Mouse (Mus musculus): ENCODE data around the gene Glod4. TPM values are rescaled to one million over a fixed set of nuclear protein-coding genes. Genes with fewer than 3 reads are reported as not detected.
"Not testable (repeated sequence)": the region's sequence is repeated elsewhere in the genome, so short reads cannot be mapped to it uniquely, and the experiment has no call there.

The Glod4 gene
- polyA plus RNA-seq, 1 experiment from 2014 or later, result 123 TPM

GRCm38 (mm10) chr11:76217390-76217800, 26.1 kb downstream of the Glod4 start, which contains the start of the genes Dbil5 and Gemin4:
Gene Dbil5 (plus strand): TSS chr11:76217608.
Gene Gemin4 (minus strand): TSS chr11:76217664.
- H3K27me3 ChIP-seq (ENCODE audit: control insufficient read depth, insufficient read depth, low read depth, low read length), result no peaks in the 10 kb centered on the region
- H3K4me1 ChIP-seq (ENCODE audit: control insufficient read depth, insufficient read depth, low read length), result peaks cover 9% of the 10 kb centered on the region
- 0% methylated on average over 30 of the region's 35 CpGs for WGBS
- H3K27ac ChIP-seq (ENCODE audit: low read length), result peak within 1 kb of the TSS; percentile 93
- peaks cover 9% of the 10 kb centered on the region; the same call in 1 of the 2 replicates for H3K36me3 ChIP-seq (ENCODE audit: control insufficient read depth, insufficient read depth, low read length)
- peak within 1 kb of the TSS; percentile 90 for H3K9ac ChIP-seq (ENCODE audit: low read depth, low read length)
- H3K4me2 ChIP-seq (ENCODE audit: low read length), result peak within 1 kb of the TSS; percentile 78
- peak within 1 kb of the TSS; percentile 94 for H3K4me3 ChIP-seq (ENCODE audit: low read depth, low read length)
- peak; percentile 99 for ATAC-seq
- no peaks in the 10 kb centered on the region for H3K9me3 ChIP-seq (replicated peaks; ENCODE audit: control insufficient read depth, low read length, poor library complexity, severe bottlenecking)

- Histone ChIP-seq H3K36me3 (ENCODE audit: control insufficient read depth, insufficient read depth, low read length) (peaks cover 9% of the 10 kb centered on the region; the same call in 1 of the 2 replicates), H3K9ac (ENCODE audit: low read depth, low read length) (peak overlapping the region; percentile 90), H3K4me2 (ENCODE audit: low read length) (peak overlapping the region; percentile 78), H3K9me3 (replicated peaks; ENCODE audit: control insufficient read depth, low read length, poor library complexity, severe bottlenecking) (no peaks in the 10 kb centered on the region), H3K4me3 (ENCODE audit: low read depth, low read length) (peak overlapping the region; percentile 94), H3K4me1 (ENCODE audit: control insufficient read depth, insufficient read depth, low read length) (peaks cover 9% of the 10 kb centered on the region), H3K27ac (ENCODE audit: low read length) (peak overlapping the region; percentile 93), H3K27me3 (ENCODE audit: control insufficient read depth, insufficient read depth, low read depth, low read length) (no peaks in the 10 kb centered on the region)
- 3% methylated on average over 33 of the region's 33 CpGs for WGBS
- peak; percentile 52 for ATAC-seq
Observed at GRCm38 (mm10) chr11:76216681-76217389, 26.7 kb downstream of the Glod4 start.

GRCm38 (mm10) chr11:76216049-76216540, 27.4 kb downstream of the Glod4 start:
- peak overlapping the region; percentile 78 for H3K4me2 ChIP-seq (ENCODE audit: low read length)
- WGBS, result 98% methylated on average over 5 of the region's 5 CpGs
- no peak overlapping the region; the same call in 1 of the 2 replicates for H3K4me3 ChIP-seq (ENCODE audit: low read depth, low read length)
- no peaks in the 10 kb centered on the region for H3K27me3 ChIP-seq (ENCODE audit: control insufficient read depth, insufficient read depth, low read depth, low read length)
- peaks cover 9% of the 10 kb centered on the region for H3K4me1 ChIP-seq (ENCODE audit: control insufficient read depth, insufficient read depth, low read length)
- no peak overlapping the region; the same call in 1 of the 2 replicates for H3K9ac ChIP-seq (ENCODE audit: low read depth, low read length)
- peaks cover 3% of the 10 kb centered on the region; the same call in 1 of the 2 replicates for H3K36me3 ChIP-seq (ENCODE audit: control insufficient read depth, insufficient read depth, low read length)
- no peak overlapping the region for H3K27ac ChIP-seq (ENCODE audit: low read length)
- H3K9me3 ChIP-seq (replicated peaks; ENCODE audit: control insufficient read depth, low read length, poor library complexity, severe bottlenecking), result no peaks in the 10 kb centered on the region
- no peak for ATAC-seq

- 97% methylated on average over 2 of the region's 2 CpGs for WGBS
- no peak overlapping the region for H3K27ac ChIP-seq (ENCODE audit: low read length)
Observed at GRCm38 (mm10) chr11:76215011-76215410, 28.5 kb downstream of the Glod4 start.

GRCm38 (mm10) chr11:76213841-76214240, 29.7 kb downstream of the Glod4 start:
- Histone ChIP-seq H3K9ac (ENCODE audit: low read depth, low read length) (no peak overlapping the region), H3K27me3 (ENCODE audit: control insufficient read depth, insufficient read depth, low read depth, low read length) (no peaks in the 10 kb centered on the region), H3K27ac (ENCODE audit: low read length) (no peak overlapping the region), H3K9me3 (replicated peaks; ENCODE audit: control insufficient read depth, low read length, poor library complexity, severe bottlenecking) (no peaks in the 10 kb centered on the region), H3K4me3 (ENCODE audit: low read depth, low read length) (no peak overlapping the region), H3K36me3 (ENCODE audit: control insufficient read depth, insufficient read depth, low read length) (peaks cover 7% of the 10 kb centered on the region; the same call in 1 of the 2 replicates), H3K4me1 (ENCODE audit: control insufficient read depth, insufficient read depth, low read length) (peaks cover 9% of the 10 kb centered on the region), H3K4me2 (ENCODE audit: low read length) (no peak overlapping the region)
- no peak for ATAC-seq
- 24% methylated on average over 5 of the region's 5 CpGs for WGBS

More at GRCm38 (mm10) chr11:76215011-76215410, 28.5 kb downstream of the Glod4 start:
- ATAC-seq, result no peak
- H3K4me2 ChIP-seq (ENCODE audit: low read length), result no peak overlapping the region
- H3K9ac ChIP-seq (ENCODE audit: low read depth, low read length), result no peak overlapping the region
- no peak overlapping the region for H3K4me3 ChIP-seq (ENCODE audit: low read depth, low read length)
- H3K27me3 ChIP-seq (ENCODE audit: control insufficient read depth, insufficient read depth, low read depth, low read length), result no peaks in the 10 kb centered on the region
- peaks cover 9% of the 10 kb centered on the region for H3K4me1 ChIP-seq (ENCODE audit: control insufficient read depth, insufficient read depth, low read length)
- H3K36me3 ChIP-seq (ENCODE audit: control insufficient read depth, insufficient read depth, low read length), result peaks cover 4% of the 10 kb centered on the region; the same call in 1 of the 2 replicates
- no peaks in the 10 kb centered on the region for H3K9me3 ChIP-seq (replicated peaks; ENCODE audit: control insufficient read depth, low read length, poor library complexity, severe bottlenecking)

GRCm38 (mm10) chr11:76211595-76211994, 31.9 kb downstream of the Glod4 start:
- not testable (repeated sequence) for ATAC-seq

GRCm38 (mm10) chr11:76210228-76210985, 33.1 kb downstream of the Glod4 start:
- Histone ChIP-seq H3K27me3 (ENCODE audit: control insufficient read depth, insufficient read depth, low read depth, low read length) (no peaks in the 10 kb centered on the region), H3K4me3 (ENCODE audit: low read depth, low read length) (no peak overlapping the region), H3K36me3 (ENCODE audit: control insufficient read depth, insufficient read depth, low read length) (peaks cover 29% of the 10 kb centered on the region), H3K27ac (ENCODE audit: low read length) (no peak overlapping the region), H3K9me3 (replicated peaks; ENCODE audit: control insufficient read depth, low read length, poor library complexity, severe bottlenecking) (no peaks in the 10 kb centered on the region), H3K4me1 (ENCODE audit: control insufficient read depth, insufficient read depth, low read length) (no peaks in the 10 kb centered on the region), H3K9ac (ENCODE audit: low read depth, low read length) (no peak overlapping the region), H3K4me2 (ENCODE audit: low read length) (no peak overlapping the region)
- ATAC-seq, result no peak
- 88% methylated on average over 13 of the region's 13 CpGs for WGBS

More at GRCm38 (mm10) chr11:76211595-76211994, 31.9 kb downstream of the Glod4 start:
- peaks cover 24% of the 10 kb centered on the region; the same call in 1 of the 2 replicates for H3K36me3 ChIP-seq (ENCODE audit: control insufficient read depth, insufficient read depth, low read length)
- H3K27me3 ChIP-seq (ENCODE audit: control insufficient read depth, insufficient read depth, low read depth, low read length); H3K4me2 ChIP-seq (ENCODE audit: low read length); H3K9me3 ChIP-seq (replicated peaks; ENCODE audit: control insufficient read depth, low read length, poor library complexity, severe bottlenecking); H3K9ac ChIP-seq (ENCODE audit: low read depth, low read length); H3K4me1 ChIP-seq (ENCODE audit: control insufficient read depth, insufficient read depth, low read length); H3K4me3 ChIP-seq (ENCODE audit: low read depth, low read length); H3K27ac ChIP-seq (ENCODE audit: low read length): not testable (repeated sequence)
- 96% methylated on average over 3 of the region's 6 CpGs for WGBS

- Histone ChIP-seq H3K4me3 (ENCODE audit: low read depth, low read length) (no peak overlapping the region), H3K27me3 (ENCODE audit: control insufficient read depth, insufficient read depth, low read depth, low read length) (no peaks in the 10 kb centered on the region), H3K9me3 (replicated peaks; ENCODE audit: control insufficient read depth, low read length, poor library complexity, severe bottlenecking) (no peaks in the 10 kb centered on the region), H3K36me3 (ENCODE audit: control insufficient read depth, insufficient read depth, low read length) (peaks cover 29% of the 10 kb centered on the region), H3K9ac (ENCODE audit: low read depth, low read length) (no peak overlapping the region), H3K27ac (ENCODE audit: low read length) (no peak overlapping the region), H3K4me2 (ENCODE audit: low read length) (no peak overlapping the region), H3K4me1 (ENCODE audit: control insufficient read depth, insufficient read depth, low read length) (peaks cover 14% of the 10 kb centered on the region)
- no peak for ATAC-seq
- WGBS, result 90% methylated on average over 5 of the region's 5 CpGs
Observed at GRCm38 (mm10) chr11:76206793-76207192, 36.7 kb downstream of the Glod4 start.
